Mouse (Mus musculus): ENCODE results near the gene Prlr.

Gene Prlr

DNA sequence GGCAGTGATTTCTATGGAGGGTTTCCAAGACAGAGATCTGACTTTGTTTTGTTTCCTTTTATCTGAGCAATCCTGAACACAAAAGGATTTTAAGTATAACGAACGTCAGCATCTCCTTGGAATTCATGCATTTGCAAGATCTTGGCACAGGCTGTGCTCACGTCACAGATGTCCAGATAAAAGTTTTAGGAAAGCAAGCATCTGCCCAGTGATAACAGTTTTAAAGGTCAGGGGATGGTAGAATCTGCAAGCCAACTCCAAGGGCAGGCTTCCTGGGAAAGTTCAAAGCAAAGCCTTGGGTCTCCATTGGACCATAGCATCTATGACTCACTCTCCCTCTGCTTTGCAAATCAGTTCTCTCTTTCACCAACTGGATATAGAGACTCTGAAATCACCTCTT is 153.6 kb downstream of the Prlr start:
- DNase-seq (ENCODE audit: low read depth), result no peak

DNA sequence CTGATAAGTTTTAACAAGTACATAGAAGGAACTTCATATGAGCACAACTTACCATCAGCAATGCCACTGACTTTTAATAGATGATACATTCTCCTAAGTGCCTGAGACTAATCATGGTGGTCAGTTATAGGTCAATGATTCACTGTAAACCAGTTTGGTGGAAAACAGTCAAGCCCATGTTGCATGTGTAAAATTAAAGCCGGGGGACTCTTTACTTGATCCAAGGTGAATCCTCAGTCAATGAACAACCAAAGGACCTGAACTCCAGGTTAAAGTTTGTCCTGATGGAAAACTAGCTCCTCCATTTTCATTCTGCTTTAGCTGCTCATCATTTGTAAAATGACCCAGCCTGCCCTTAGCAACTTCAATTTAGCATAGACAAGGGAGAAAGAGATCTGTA is 155.5 kb downstream of the Prlr start:
- no peak for DNase-seq (ENCODE audit: low read depth)

DNA sequence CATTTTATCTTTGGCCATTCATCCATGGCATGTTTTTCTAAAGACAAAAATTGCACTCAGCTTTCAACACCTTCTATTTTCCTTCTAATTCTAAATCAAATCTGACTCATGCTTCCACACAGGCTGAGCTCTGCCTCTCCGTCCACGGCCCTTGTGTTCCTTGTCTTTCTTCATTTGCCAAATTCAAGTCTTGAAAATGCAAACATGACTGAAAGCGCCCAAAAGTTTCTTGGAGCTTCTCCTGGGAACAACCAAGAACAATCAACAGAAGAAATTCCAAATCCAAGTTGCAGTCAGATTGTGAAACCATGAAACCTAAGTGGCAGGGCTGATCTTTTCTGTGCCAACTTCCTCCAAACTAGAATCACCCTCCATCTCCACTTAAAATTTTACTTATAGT is 161.6 kb downstream of the Prlr start:
- DNase-seq (ENCODE audit: low read depth), result peak; percentile 87

DNA sequence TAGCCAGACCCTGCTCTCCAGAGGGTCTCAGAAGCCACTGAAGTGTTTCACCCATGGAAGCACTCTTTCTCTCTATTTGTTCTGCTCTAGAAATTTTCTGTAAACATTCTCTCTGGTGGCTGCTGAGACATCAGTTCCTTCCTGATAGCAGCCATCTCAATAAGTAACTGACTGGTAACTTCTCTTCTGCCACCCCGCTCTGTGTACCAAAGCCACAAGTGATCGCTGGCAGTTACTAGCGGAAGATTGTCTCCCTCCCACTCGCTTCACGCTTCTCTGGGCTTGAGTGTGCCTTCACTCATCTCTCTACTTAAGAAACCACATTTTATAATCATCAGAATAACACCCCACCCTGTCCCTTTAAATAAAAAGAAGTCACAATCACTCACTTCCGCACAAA is 170.0 kb downstream of the Prlr start:
- DNase-seq (ENCODE audit: low read depth), result no peak

DNA sequence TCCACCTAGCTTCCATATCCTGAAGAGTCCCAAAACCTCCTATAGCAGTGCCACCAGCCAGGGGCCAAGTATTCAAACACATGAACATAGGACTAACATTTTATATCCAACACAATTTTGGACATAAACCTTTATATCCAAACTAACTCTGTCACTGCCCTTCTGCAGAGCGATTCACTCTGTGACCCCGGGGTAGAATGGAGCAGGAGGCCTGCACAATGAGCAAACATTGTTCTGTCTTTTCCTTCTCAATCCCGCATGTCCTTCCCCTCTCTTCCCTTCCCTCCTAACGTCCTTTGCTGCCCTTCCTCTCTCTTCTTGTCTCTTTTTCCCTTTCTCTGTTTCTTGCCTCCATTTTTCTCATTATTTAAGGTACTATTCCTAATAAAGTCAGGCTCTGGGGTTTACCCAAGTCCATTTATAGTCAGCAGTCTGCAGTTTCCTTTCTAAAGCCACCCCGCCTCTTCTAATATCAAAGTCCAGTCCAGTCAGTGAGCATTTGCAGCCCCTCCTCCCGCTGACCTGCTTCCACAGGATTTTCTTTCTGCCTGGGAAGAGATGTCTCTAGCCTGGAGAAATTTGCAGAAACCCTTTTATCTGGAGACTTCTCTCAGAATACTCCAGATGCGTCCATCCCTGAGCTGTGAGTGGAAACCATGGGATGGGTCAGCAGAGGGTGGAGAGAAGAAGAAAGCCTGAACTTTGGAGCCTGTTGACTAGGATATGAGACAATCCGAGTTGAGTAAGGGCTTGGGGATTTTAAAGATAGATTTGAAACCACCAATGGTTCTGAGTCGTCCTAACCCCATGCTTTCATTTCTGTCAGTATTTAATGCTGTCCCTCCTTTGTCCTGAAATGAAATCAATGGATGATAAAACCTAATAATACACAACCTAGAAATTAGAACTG is 181.3 kb downstream of the Prlr start, which contains the start of gene Agxt2:
TSS of gene Agxt2 (plus strand) at position 494 of the 910 bp plus-strand sequence.
- no peak for DNase-seq (ENCODE audit: low read depth)

DNA sequence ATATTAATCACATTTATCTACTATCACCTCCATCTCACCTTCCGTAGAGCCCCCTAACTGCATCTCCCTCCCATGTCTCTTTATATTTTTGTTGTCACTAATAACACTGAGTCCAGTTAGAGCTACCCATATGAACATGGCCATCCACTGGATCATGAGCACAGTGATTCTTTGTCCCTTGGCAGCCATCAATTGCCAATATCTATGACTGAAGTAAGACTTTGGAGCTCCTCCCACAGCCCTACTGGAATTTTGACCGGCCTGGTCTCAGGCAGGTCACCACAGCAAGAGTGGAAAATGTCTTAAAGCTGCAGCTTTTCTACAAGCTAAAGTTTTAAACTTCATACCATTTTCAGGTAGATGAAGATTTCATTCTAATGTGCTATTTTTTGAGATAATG is 189.3 kb downstream of the Prlr start:
- DNase-seq (ENCODE audit: low read depth), result no peak

DNA sequence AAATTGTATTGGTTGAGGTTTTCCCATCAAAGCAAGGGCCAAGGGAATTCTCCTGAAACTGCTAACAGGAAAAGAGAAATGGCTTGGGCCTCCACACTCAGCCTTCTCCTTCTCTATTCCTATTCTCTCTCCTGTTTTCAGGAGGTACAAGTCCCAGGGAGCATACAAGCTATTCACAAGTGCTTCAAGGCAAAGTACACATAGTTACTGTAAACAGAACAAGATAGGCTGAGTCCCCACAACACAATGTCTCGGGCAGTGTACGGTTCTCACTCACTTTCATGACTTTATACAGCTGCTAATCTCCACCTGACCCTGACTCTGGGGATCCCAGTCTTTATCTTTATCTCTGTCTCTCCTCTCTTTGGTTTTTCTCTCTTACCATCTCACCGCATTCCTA is 198.4 kb downstream of the Prlr start:
- no peak for DNase-seq (ENCODE audit: low read depth)

DNA sequence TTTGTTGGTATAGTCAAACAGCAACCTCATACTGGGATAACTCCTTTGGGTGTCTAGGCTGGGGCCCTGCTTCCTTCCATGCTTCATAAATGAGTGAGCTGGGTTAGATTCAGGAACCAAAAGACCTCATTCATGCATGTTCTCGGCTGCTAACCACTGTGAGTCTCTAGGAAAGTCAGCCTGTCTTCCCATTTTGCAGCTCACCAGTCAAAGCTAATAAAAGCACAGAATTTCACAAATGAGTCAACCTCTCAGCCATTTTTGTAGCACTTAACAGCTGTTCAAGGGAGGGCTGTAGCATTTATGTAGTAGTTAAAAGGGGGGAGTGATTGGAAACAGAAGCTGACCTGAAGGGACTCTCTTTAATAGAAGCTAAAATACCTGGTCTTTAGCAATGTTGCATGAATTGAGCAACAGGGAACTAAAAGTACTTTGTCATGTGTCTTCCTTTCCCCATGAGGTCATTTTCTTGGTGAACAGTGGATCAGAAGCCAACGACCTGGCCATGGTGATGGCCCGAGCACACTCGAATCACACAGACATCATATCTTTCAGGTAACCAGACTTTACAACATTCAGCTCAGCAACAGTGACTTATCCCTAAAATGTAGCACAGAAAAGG is 201.4 kb downstream of the Prlr start:
- no peak for DNase-seq (ENCODE audit: low read depth)

DNA sequence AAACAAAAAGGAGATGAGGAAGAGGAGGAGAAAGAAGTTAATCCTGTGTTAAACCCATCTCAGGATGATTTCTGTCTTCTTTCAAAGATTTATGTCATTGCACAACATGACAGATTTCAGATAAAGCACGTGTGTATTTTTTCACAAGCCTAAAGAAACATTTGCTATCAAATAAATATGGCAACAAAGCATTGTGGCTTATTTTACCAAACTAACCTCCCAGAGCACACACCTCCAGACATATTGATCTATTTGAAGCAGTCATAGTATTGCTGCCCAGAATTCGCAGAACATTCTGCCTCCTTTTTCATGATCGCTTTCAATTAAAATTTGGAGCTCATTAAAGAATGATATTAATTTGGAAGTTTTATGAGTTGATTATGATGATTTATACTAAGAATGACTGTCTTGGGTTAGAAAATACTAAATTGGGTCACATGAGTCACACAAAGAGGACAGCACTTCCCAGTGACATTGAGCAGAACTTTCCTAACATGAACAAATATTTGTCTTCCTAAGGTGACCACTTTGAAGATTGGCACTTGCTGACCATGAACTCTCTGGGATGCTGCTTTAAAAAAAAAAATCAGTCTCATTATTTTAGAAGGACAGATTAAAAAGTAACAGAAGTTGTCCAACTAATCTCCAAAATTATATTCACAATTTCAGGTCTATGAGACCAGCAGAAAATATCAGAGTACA is 202.9 kb downstream of the Prlr start:
- no peak for DNase-seq (ENCODE audit: low read depth)

DNA sequence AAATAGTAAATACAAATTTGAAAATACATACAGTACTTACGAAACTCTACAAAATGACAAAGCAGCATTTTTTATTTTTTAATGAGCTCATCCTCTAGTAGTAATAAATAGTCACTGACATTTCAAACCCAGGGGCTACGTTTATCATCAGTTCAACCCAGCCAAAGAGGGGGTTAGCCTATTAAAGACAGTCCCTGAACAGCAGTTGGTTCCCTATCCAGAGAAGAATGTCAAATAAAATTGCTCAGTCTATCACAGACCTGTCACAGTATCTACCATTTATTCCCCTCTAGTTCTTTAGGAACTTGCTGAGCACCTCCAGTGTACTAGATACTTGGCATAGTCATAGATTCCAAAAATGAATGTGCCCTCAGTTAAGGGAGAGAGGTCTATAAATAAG is 210.2 kb downstream of the Prlr start:
- no peak for DNase-seq (ENCODE audit: low read depth)
